Mouse (Mus musculus): ENCODE data around the gene F11r.

The F11r gene

DNA sequence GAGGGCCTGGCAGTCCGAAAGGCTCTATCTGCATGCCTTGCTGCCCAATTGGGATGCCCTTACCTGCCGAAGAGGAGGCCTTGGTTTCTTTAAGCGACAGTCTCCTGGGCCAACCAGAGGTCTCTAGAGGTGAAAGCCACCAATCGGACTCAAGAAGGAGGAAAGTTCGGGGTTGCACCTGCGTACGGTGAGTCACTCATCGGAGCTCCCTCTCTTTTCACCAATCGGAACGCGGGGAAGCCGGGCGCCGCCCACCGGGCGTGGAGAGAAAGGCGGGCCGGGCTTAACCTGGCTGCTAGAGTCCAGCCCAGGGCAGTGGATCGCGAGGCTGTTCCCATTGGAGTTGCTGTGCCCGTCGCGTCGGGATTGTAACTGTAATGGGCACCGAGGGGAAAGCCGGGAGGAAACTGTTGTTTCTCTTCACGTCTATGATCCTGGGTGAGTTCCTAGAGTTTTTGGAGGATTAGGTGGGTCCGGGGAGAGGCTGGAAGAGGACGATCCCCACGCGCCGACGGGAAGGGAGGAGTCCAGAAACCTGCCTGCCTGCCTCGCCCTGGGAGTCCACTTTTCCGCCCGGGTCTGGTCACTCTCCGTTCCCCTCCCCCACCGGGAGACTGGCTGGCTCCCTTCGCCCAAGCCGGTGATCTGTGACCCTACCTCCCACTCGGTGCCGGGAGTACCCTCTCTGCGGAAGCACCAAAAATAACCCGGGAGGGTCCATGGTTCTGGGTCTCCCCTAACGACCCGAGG is at the start of gene F11r:
F11r (plus strand) TSS at position 272 of the 750 bp plus-strand sequence.
- DNase-seq (ENCODE audit: low spot score in 2 of 2) = peak; percentile 94 to 95

DNA sequence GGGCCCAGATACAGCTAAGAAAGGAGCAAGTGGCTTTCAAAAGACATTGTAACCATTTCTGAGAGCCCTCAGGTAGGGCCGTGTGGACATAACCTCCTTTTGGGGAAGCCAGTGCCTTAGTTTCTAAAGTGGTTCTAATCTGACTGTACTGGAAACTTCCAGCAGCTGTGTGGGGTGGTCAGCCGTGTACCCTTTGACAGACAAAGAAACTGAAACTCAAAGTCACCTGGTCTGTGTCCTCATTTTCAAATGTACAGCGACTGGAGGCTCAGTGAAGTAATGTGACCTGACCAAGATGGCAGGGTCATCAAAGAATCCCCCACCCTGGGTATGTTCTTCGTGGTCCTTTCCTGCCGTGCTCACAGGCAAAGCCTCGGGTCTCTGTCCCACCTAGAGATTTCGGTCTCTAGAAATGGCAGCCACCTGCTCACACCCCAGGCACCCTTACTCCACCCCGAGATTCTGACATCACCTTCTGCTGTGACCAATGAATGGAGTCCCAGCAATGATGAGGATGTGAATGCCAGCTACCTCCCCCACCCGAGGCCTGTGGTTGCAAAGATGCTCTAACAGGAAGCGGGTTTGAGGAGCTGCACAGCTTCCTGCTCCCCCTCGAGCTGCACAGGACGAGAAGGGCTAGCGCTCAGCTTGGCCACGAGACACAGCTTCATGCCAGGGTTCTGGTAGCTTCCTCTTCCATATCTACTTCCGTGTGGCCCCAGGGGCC is 48.8 kb upstream of the F11r start, which contains the start of gene Arhgap30:
Arhgap30 (plus strand) TSS at position 579 of the 727 bp plus-strand sequence.
- DNase-seq (ENCODE audit: low spot score in 2 of 2) = no peak

DNA sequence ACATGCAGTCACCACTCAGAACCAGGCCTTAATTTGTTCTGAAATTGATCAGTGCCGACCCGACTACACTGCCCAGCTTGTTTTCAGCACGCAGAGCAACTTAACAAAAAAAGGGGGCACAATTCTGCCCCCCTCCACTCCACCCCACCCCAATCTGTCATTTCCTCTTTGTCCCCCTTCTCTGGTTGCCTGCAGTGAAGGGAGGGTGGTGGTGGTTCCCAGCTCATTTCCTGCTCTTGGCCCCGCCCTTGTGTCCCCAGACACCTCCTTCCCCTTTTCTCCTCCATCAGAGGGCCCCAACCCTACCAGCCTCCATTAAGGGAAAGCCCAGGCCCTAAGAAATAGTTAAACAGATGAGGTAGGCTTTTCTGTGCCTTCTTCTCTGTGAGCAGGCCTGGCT is 47.2 kb upstream of the F11r start:
- no peak for DNase-seq (ENCODE audit: low spot score in 2 of 2)

DNA sequence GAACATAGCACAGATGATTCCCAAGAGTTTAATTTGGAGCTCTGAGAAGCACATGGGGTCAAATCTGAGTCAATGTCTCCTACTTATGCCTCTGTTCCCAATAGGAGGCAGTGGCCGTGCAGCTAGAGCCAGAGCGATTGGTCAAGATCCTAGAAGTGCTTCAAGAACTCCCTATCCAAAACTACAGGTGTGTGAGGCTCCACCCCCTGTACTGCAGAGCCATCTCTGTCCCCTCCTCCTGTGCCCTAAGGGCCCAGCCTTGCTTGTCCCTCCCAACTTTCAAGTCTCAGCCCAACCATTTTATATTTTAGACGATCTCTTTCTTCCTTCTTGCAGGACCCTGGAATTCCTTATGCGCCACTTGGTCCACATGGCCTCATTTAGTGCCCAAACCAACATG is 35.5 kb upstream of the F11r start:
- DNase-seq (ENCODE audit: low spot score in 2 of 2) = no peak

DNA sequence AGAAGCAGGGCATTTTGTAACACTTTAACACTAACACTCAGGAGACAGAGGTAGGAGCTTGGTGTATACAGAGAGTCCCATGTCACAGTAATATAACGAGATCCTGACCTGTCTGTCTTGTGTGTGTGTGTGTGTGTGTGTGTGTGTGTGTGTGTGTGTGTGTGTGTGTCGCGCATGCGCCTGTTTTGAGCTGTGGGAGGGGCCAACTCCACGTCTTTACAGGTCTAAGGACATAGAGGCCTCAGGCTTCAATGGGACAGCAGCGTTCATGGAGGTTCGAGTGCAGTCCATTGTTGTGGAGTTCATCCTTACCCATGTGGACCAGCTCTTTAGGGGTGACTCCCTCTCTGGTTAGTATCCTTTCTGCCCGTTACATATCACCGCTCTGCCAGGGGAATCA is 34.3 kb upstream of the F11r start:
- DNase-seq (ENCODE audit: low spot score in 2 of 2) = no peak

DNA sequence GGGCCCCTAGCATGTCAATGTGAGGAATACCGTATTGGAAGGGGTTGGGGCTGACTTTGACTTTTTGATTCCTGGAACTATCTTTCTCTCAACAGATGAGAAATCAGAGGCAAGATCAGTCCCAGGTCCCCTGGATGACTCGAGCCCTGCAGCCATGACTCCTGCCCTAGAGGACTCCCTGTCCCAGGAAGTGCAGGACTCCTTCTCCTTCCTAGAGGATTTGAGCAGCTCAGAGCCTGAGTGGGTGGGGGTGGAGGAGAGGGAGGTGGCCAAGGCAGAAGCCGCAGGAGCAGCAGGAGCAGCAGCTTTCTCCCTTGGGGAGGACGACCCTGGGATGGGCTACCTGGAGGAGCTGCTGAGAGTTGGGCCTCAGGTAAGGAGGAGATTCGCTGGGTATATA is 30.1 kb upstream of the F11r start:
- no peak for DNase-seq (ENCODE audit: low spot score in 2 of 2)

DNA sequence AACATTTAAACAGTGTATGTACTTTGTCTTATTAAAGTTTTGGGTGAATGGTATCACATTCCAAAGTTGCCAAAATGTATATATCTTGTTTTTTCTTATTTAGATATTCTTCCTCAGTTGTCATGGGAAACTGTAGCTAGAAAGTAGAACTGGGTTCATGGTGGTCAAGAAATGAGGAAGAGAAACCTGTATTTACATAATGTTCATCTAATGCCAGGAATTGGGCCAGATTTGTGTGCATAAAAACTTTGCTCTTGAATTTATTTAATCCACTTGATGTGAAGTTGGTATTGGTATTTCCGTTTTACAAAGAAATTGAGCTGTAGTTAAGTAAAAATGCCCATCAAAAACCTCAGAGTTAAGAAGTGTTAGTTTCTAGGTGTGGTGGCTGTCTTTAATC is 27.1 kb upstream of the F11r start:
- DNase-seq (ENCODE audit: low spot score in 2 of 2) = no peak

DNA sequence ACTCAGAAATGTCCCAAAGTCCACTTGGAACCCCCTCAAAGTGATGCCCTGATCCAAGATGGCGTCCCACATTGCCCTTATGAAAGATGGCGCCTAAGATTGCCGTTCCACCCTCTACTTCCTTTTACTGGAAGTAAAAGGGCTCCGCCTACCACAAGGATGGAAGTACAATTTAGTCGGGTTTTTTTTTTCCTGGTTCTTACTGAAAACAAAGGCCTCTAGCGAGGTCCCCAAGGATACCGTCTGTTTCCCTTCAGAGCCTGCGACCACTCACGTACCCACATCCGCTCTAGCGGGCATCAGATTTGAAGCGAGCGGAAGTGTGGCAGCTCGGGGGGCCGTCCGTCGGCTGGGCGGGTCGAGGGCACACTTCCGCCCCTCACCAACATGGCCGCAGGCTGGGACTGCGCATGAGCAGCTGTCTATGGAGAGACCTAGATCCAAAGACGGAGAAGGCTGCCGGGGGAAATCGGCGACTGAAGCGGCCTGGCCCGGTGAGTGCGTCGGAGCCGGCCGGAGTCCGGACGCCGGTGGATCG is 26.3 kb upstream of the F11r start, which contains the start of gene Usf1:
Usf1 (plus strand) TSS at position 367 of the 538 bp plus-strand sequence.
- peak; percentile 92 to 94 for DNase-seq (ENCODE audit: low spot score in 2 of 2)

DNA sequence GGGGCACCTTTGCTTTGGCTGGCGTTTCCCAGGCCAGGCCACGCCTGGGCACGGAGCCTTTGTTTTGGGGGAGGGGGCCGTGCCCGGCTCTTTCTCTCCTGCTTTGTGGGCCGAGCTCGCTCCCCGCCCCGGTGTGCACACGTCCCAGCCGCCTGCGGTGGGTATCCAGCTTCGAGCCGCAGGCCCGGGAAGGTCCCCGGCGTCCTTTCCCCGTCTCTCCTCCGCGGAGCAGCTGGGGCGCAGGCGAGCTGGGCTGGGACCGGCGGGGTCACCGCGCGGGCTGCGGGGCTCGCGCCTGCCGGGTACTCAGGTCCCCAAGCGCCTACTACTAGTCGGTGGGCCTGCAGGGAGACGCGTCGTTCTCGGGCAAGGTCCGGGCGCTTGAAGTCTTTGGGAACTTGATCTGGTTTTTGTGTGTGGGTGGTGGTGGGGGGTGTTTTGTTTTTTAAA is 25.8 kb upstream of the F11r start:
- DNase-seq (ENCODE audit: low spot score in 2 of 2) = no peak

DNA sequence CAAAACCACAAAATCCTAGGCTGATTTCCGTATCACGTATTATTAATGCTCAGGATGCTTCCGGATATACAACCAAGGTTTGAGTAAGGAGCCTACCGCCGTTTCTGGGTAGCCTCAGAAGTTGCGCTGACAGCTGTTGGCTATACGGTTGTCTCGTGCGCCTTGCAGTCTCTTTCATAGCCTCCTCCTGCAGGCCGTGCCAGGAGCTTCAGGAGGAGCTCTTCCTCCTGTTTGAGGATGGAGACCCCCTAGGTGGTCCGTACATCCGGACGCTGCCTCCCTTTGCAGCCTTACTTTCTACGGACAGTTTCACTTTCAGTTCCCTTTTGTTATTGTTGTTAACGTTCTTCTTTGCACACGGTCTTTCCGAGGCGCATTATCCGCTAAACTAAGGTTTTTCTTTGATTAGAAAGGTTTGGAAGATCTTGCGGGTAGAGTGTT is 25.3 kb upstream of the F11r start:
- DNase-seq (ENCODE audit: low spot score in 2 of 2) = peak in 1 of 2 experiments; percentile 36

DNA sequence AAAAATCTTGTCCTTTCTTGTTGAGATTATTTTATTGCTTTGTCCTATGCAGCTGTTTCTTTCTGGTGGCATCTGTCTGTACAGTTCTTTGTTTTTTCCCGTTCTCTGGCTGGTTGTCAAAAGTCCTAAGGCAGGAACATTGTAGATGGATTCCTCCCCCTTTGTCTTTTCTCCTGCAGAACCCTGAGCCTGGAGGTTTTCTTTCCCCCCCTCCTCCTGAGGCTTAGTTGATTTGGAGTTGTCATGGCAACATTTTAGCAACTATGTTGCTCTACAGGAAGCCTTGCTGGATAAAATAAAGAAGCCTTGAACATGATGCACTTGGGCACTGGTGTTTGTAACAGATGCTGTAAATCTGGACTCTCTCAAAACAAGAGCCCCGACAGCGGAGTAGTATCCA is 24.9 kb upstream of the F11r start:
- no peak for DNase-seq (ENCODE audit: low spot score in 2 of 2)

DNA sequence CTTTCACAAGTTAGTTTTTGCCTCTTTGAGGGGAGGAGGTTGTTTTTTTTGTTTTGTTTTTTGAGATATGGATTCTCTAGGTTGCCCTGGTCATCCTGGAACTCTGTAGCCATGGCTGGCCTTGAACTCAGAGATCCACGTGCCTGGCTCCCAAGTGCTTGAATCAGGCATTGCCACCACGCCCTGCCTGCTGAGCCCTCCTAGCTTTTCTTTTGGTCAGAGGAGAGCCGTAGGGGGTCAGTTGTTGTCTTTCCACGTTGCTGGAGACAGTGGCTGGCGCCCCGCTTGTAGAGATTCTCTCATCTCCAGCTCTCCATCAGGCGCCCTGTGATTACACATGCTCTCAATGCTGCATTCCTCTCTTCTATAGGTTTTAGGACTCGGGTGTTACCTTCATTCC is 23.7 kb upstream of the F11r start:
- DNase-seq (ENCODE audit: low spot score in 2 of 2) = no peak

DNA sequence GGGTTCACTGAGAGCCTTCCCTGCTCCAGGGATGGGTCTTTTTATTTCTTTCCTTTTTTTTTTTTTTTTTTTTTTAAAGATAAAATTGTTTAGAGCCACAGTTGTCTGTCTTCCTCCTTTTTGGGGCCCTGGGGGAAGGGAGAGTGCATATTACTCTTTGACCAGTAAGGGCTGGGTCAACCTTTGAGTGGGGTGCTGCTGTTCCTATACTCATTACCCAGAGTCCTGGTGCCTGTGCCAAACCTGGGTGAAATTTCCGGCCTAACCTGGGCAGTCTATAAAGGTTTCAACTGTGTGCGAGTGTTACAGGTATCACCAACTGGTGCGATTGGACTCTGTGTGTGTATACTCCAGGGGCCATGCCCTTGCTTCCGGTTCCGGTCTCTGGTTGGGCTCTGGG is 18.7 kb upstream of the F11r start, which contains the start of gene Tstd1:
Tstd1 (plus strand) TSS at position 213 of the 400 bp plus-strand sequence.
- no peak for DNase-seq (ENCODE audit: low spot score in 2 of 2)

DNA sequence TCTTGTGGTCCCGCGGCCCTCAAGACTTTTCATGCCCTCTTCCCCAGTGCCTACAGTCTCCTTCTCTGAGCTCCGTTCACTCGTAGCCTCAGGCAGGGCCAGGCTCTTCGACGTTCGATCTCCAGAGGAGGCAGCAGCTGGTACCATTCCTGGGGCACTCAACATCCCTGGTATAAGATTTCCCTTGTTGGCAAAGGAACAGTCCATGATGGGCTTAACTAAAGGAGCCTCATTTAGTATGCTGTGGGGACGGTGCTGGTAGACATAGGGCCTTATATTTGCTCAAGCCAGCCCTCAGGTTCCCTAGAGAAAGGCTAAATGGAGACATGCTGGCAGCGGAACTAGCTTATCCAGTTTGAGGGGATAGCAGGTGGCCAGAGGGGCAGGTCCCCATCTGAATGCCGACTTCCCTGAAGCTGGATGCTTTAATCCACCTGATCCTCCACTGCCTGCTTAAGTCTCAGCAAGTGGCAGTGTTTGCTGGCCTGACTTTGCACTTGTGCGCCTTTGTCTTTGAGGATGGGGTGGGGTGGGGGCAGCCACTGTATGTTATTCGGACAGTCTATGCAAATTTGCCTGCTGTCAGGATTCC is 17.9 kb upstream of the F11r start:
- no peak for DNase-seq (ENCODE audit: low spot score in 2 of 2)

DNA sequence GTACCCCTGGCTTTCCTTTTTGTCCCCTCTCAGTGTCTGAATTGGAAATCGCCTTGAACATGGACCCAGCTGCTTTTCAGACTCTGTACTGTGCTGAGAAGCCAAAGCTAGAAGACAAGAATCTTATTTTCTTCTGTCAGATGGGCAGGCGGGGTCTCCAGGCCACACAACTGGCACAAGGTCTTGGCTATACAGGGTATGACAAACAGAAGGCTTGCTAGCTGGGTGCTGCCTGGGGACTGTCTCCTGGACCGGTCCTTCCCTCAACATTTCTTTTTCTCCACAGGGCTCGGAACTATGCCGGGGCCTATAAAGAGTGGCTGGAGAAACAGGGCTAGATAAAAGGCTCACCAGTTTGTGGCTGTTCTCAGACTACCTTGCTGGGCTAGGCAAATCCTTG is 17.4 kb upstream of the F11r start:
- DNase-seq (ENCODE audit: low spot score in 2 of 2) = no peak

DNA sequence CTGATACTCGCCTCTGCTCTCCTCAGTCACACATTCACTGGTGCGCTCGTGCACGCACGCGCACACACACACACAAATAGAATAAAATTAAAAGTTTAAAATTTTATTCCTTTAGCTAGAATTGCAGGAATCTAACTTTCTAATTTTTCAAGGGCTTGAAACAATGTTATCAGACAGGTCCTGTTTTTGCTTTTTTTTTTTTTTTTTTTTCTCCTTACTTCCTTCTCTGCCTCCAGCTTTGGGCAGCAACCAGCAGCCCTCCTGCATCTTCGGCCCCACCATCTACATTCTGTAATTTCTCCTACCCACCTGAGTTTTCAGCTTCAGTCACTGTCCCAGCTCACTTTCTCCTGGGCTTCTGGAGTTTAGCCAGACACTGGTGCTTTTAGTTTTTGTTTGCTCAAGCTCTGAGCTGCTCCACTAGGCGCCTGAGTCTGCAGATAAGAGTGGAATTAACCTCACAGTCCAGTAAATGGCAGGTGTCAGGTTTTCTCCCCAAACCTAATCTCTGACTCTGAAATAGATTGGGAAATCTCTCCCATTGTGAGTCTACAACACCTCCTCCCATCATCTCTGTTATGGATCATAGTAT is 14.7 kb upstream of the F11r start:
- no peak for DNase-seq (ENCODE audit: low spot score in 2 of 2)

DNA sequence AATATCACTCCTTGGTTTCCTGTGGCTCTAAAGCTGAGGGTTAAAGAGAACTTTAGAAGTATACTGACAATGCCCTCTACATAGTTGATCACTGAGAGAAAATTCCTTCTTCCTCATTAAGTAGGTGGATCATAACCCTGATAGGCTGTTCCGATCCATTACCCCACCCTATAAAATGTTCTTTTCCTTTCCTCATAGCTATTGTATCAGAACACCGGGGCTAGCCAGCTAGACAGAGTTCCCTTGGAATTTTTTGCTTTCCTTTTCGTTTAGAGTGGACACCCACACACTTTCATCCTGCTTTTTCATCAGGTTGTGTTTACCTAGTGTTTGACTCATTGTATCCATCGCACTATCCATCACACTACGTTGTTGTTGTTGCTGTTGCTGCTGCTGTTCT is 12.7 kb upstream of the F11r start:
- DNase-seq (ENCODE audit: low spot score in 2 of 2) = no peak

DNA sequence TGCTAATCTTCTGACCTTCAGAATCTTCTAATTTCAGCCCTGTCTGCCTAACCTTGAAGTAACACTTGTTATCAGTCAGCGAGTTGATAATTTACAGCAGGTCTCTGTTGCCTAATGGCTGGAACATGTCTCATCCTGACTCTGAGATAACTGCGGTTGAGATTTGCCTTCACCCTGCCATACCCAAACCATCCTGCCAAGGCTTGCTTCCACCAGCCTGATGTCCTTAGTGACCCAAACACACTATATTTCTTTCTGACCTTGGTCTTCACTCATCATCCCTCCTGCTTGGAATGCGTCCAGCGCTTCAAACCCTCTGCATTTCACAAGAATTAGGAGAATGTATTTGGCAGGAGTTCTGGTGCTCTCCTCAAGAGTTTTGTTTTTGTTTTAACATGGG is 12.2 kb upstream of the F11r start:
- peak; percentile 47 to 63 for DNase-seq (ENCODE audit: low spot score in 2 of 2)

DNA sequence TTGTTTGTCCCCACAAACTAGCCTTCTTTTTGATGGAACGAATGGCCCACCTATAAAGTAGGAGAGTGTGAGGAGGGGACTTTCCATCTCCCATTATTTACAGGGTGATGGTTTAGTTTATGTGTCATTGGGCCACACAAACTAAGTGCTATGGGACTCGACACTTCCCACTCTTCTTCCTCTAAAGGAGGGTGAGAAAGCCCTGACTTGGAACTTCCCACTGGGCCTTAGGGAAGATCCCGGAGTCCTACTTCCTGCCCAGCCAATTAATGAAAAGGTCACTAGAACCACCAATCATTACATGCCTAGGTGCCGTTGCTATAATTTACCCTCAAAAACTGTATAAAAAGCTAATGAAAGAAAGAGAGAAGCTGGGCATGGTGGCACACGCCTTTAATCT is 5.2 kb upstream of the F11r start:
- DNase-seq (ENCODE audit: low spot score in 2 of 2) = no peak

DNA sequence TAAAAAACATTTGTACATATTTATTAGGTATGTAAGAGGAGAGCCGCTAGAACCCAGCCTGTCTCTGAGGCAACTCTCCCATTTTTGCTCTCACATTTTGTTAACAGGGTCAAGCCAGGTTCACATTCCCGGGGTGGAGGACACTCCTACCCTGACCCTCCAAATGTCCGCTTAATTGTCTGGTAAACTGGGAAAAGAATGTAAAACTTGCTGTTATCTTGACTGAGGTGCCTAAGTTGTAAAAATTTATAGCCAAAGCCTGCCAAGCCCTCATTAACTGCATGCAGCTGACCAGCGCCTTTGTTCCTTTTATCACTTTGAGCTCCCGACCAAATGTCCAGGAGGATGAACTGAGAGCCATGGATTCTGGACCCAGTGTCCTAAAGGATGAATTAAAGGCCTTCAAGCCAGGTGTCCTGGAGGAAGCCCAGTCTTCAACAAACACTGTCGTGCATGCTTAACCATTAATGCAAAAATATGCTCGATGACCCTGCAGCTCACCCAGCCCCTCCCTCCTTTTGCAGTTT is 2.0 kb upstream of the F11r start:
- DNase-seq (ENCODE audit: low spot score in 2 of 2) = no peak

DNA sequence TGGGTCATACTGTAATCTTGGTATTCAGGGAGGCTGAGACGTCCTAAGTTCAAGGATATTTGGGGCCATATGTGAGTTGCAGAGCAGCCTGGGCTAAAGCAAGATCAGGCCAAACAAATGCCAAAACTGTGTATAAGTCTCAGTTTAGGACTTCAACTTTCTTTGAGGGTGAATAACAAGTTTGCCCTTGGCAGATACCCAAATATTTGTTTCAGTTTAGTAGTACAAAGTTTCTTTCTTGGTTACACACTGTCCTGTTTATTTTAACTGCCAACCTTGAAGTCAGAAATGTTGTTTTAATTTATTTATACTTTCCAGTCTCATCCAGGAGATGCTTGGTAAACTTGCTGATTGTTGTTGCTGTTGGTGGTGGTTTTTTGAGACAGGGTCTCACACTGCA is 1.4 kb upstream of the F11r start:
- DNase-seq (ENCODE audit: low spot score in 2 of 2) = no peak

Data from urinary bladder, postnatal 36 days (tissue).